Mouse (Mus musculus) testis, adult 2 months (tissue): ENCODE measurements around the gene Gm26602. TPM values are rescaled to one million over a fixed set of nuclear protein-coding genes. Genes with fewer than 3 reads are reported as not detected.
"Not testable (repeated sequence)": the region's sequence is repeated elsewhere in the genome, so short reads cannot be mapped to it uniquely, and the experiment has no call there.

Experiments used
- H3K27ac ChIP-seq: fragments of 200-500 bp; 2 replicates; pipeline ENCODE4 v1.5.1; 2012; ENCODE audit warnings: low read depth, low read length; ENCODE audit not compliant: control insufficient read depth, insufficient read depth
- H3K27me3 ChIP-seq: fragments of 200-500 bp; 2 replicates; pipeline ENCODE4 v1.6.1; 2012; ENCODE audit warnings: mild to moderate bottlenecking, low read length, moderate library complexity; ENCODE audit not compliant: control insufficient read depth, insufficient read depth
- H3K36me3 ChIP-seq: fragments of 200-500 bp; 2 replicates; pipeline ENCODE4 v1.6.1; 2012; ENCODE audit warnings: mild to moderate bottlenecking, low read length; ENCODE audit not compliant: control insufficient read depth, insufficient read depth
- H3K4me1 ChIP-seq: fragments of 200-500 bp; 2 replicates; pipeline ENCODE4 v1.6.1; 2012; ENCODE audit warnings: low read length; ENCODE audit not compliant: control insufficient read depth, insufficient read depth
- H3K4me3 ChIP-seq: fragments of 200-500 bp; 2 replicates; pipeline ENCODE4 v1.5.1; 2012; ENCODE audit warnings: low read depth, mild to moderate bottlenecking, low read length, moderate library complexity, mixed read lengths; ENCODE audit not compliant: control insufficient read depth
- CTCF ChIP-seq: fragments of 200-500 bp; IDR thresholded peaks from 2 replicates; pipeline ENCODE4 v1.5.1; 2012; ENCODE audit warnings: low read depth, mild to moderate bottlenecking, inconsistent platforms, low read length, moderate library complexity; ENCODE audit not compliant: control insufficient read depth, insufficient read depth, insufficient replicate concordance
- POLR2A ChIP-seq: fragments of 200-500 bp; IDR thresholded peaks from 2 replicates; pipeline ENCODE4 v1.6.1; 2012; ENCODE audit warnings: low read depth, mild to moderate bottlenecking, inconsistent platforms, low read length, moderate library complexity; ENCODE audit not compliant: control insufficient read depth
- polyA plus RNA-seq: library from polyadenylated mRNA; depleted of rRNA; stranded (reverse); fragments of >200 nt; gene quantifications from 2 replicates; pipeline ENCODE4 v1.2.3, GENCODE M21; 2012

Gm26602 gene
- polyA plus RNA-seq, 1 experiment = not detected

DNA sequence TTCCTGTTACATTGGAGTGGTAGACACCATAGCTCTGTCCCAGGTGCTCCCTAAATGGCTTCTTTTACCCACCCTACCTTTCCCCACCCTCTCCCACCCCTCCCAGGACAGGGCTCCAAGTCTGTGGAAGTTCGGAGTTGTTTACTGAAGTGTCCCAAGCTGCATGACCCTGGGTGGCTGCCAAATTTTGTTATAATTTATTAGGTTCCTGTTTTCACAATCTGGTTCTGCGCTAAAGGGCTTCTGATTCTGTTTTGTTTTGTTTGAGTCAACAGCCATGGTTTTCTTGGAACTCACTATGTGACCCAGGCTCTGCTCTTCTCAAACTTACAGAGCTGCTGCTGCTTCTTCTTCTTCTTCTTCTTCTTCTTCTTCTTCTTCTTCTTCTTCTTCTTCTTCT is 21.3 kb upstream of the Gm26602 start:
- Histone ChIP-seq H3K27me3 (no peaks in the 10 kb centered on the region), H3K36me3 (no peaks in the 10 kb centered on the region), H3K4me3 (no peak overlapping the region), H3K27ac (no peak overlapping the region), H3K4me1 (no peaks in the 10 kb centered on the region)
- TF ChIP-seq POLR2A = no peak
- TF ChIP-seq CTCF = no peak

DNA sequence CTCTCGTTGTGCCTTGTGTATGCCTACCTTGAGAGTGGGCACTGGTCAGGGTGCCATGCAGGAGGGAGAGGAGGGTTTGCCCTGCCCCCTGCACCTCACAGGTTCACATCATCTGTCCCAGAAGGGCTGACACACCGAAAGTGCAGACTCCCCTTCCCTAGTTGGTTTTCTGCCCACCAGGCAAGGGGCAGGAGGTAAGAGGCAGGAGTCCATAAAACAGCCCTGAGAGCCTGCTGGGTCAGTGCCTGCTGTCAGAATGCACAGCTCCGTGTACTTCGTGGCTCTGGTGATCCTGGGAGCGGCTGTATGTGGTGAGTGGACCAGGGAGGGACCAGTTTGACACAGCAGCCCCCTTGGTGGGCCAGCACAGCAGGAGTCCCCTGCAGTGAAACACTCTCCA is 20.0 kb upstream of the Gm26602 start, which contains the start of gene Cfd:
Cfd (plus strand) TSS at position 184 of the 400 bp plus-strand sequence.
- no peak within 1 kb of the TSS for H3K27ac ChIP-seq
- H3K4me3 ChIP-seq = no peak within 1 kb of the TSS
- H3K27me3 ChIP-seq = no peaks in the 10 kb centered on the region
- TF ChIP-seq POLR2A (no peak), CTCF (no peak)
- H3K4me1 ChIP-seq = no peaks in the 10 kb centered on the region
- H3K36me3 ChIP-seq = no peaks in the 10 kb centered on the region

DNA sequence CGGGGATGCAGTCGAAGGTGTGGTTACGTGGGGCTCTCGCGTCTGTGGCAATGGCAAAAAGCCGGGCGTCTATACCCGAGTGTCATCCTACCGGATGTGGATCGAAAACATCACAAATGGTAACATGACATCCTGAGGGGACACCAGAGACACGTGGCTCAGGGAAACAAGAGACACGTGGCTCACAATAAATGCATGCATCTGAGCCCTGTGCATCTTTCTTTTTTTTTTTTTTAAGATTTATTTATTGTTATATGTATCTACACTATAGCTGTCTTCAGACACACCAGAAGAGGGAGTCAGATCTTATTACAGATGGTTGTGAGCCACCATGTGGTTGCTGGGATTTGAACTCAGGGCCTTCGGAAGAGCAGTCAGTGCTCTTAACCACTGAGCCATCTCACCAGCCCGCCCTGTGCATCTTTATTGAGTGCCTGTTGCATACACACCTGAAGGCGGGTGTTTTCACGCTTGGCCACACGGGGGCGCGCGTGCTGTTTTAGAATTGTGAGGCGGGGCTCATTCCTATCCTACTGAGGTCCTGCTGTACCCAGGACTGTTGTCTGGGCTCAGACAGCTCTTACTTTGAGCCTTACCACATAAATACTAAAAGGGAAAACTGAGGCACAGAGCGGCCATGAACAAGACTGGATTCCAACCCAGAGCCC is 18.1 kb upstream of the Gm26602 start:
- not testable (repeated sequence) for H3K36me3 ChIP-seq, H3K4me1 ChIP-seq, H3K27ac ChIP-seq, H3K27me3 ChIP-seq, H3K4me3 ChIP-seq
- peak; percentile 54; the same call in 1 of the 2 replicates for TF ChIP-seq CTCF

DNA sequence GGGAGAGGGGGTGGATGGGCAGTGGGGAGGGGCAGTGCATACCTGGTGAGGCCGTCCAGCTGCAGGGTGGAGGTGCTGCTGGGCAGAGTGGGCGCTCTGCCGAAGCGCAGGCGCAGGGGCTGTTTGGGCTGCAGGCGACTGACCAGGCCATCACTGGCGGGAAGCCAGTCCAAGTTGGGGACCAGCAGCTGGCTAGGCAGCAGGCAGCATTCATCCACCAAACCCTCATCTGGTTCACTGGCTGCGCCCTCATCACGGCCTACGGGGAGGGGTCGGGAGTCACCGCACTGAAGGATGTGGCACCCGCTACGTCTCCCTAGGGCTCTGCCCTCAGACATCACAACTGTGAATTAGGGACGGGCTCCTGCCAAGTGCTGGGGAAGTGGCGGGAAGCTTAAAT is 14.3 kb upstream of the Gm26602 start:
- Histone ChIP-seq H3K4me3 (no peak overlapping the region), H3K36me3 (no peaks in the 10 kb centered on the region), H3K4me1 (no peaks in the 10 kb centered on the region), H3K27ac (no peak overlapping the region), H3K27me3 (no peaks in the 10 kb centered on the region)
- TF ChIP-seq POLR2A (no peak), CTCF (no peak)

DNA sequence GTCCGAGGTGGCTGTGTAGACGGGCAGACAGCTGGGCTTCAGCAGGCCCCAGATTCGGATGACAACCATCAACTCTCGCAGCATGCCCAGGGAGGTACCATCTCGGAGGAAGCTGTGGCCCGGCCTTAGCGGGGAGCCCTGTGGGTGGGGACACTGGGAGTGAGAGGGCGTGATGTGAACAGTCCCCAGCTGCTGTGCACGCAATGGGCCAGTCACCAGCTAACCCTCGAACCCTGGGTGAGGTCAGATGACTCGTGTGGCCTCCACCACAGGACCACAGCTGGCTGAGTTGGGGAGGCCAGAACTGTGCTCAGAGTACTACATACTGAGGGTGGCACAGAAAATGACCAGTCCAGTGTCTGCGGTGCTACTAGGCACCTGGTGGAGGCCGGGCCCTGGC is 13.8 kb upstream of the Gm26602 start:
- no peak overlapping the region for H3K4me3 ChIP-seq
- H3K27me3 ChIP-seq = no peaks in the 10 kb centered on the region
- TF ChIP-seq POLR2A = no peak
- TF ChIP-seq CTCF = no peak
- no peaks in the 10 kb centered on the region for H3K4me1 ChIP-seq
- no peak overlapping the region for H3K27ac ChIP-seq
- H3K36me3 ChIP-seq = no peaks in the 10 kb centered on the region

DNA sequence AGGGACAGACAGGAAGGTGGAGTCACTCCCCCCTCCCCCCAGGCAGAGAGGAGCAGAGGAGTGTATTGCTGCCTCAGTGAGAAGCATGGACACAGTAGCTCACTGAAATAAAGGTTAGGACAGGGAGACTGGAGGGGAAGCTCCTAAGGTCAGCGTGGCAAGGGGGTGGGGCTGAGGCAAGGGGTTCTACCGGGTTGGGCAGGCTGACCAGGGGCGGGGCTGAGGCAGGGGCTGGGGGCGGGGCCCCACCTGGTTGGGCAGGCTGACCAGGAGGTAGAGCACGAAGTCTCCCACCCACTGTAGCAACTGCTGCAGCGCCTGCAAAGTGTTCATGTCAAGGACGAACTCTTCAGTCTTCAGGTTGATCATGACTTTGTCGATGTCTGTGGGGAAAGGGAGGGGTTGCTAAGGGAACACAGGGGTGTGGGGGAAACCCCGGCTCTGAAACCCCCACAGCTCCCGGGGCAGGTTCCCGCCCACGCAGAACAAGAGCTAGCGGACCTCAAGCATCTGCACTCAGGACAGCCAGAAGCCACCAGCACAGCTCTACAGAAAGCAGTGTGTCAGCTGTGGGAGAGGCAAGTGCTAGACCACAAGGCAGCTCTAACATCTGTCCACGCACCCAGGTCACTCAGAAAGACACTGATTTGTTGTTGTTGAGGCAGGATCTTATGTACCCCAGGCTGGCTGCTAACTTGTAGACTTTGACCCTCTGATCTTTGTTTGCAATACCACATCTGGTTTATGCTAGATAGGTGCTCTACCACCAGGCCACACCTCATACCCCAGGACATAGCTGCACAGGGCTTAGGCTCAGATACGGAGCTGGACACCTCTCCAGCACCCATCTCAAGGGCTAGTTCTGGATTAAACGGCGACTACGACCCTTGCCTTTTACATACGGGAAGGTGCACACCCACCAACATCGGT is 13.1 kb upstream of the Gm26602 start:
- Histone ChIP-seq H3K27me3 (no peaks in the 10 kb centered on the region), H3K27ac (no peak overlapping the region), H3K36me3 (no peaks in the 10 kb centered on the region), H3K4me3 (no peak overlapping the region), H3K4me1 (no peaks in the 10 kb centered on the region)
- TF ChIP-seq POLR2A = no peak
- TF ChIP-seq CTCF = no peak

DNA sequence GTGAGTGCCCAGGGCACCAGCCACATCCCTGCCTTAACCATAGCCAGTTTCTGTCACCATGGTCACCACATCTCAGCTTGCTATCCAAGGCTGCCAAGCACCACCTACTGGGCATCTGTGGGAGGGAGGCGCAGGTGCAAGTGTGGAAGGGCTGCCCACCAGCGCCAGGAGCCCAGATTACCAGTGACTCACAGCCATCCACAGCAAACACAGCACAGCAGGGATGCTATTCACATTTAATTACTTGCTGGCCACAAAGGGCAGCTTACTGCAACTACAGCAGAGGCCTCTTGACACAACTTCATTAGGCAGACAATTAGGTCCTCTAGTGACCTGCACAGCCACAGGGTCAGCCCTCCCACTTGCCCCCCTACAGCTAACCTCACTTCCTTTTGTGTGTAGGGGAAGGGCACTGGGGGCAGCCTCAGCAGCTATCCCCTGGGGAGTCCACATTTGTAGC is 9.7 kb upstream of the Gm26602 start:
- Histone ChIP-seq H3K27ac (no peak overlapping the region), H3K27me3 (no peaks in the 10 kb centered on the region), H3K4me3 (no peak overlapping the region), H3K4me1 (no peaks in the 10 kb centered on the region), H3K36me3 (no peaks in the 10 kb centered on the region)
- TF ChIP-seq CTCF (no peak), POLR2A (no peak)
